Mouse (Mus musculus) megakaryocyte, adult 5-6 weeks (primary cell): ENCODE results near the gene Prpsap2. TPM values are rescaled to one million over a fixed set of nuclear protein-coding genes. Genes with fewer than 3 reads are reported as not detected.

Experiments
- total RNA-seq, 2 experiments: library from RNA; stranded (forward) in 1 of 2; stranded (reverse) in 1 of 2; fragments of 153-499, 151-499 nt in 1 of 2; fragments of 221-1000, 200-1000 nt in 1 of 2; gene quantifications; 2 replicates each; pipeline versions ENCODE4 v1.2.3 to v1.2.4; 2015 to 2017

Prpsap2 gene
- total RNA-seq, 2 experiments from 2014 or later: 30.4 to 40.9 TPM

Other genes with a start within 250 kb of the Prpsap2 start
- 0.04 and 0.07 TPM in 2 replicates for gene Epn2, start 182.4 kb downstream of the Prpsap2 start, total RNA-seq (2015)
- gene Epn2, start 182.4 kb downstream of the Prpsap2 start, total RNA-seq (2017): 3.3 TPM in 1 of 2 replicates, not detected in the other
- 0.85 and 2.4 TPM in 2 replicates for gene Grap, start 108.8 kb downstream of the Prpsap2 start, total RNA-seq (2015)
- gene Grap, start 108.8 kb downstream of the Prpsap2 start, total RNA-seq (2017): 3.5 and 4.3 TPM in 2 replicates
- gene Fam83g, start 78.0 kb downstream of the Prpsap2 start, total RNA-seq (2015): not detected in 2 replicates
- not detected in 2 replicates for gene Fam83g, start 78.0 kb downstream of the Prpsap2 start, total RNA-seq (2017)
- not detected in 2 replicates for gene Slc5a10, start 41.3 kb downstream of the Prpsap2 start, total RNA-seq (2015)
- not detected in 2 replicates for gene Slc5a10, start 41.3 kb downstream of the Prpsap2 start, total RNA-seq (2017)
- 17.5 and 22.7 TPM in 2 replicates for gene Ulk2, start 93.0 kb upstream of the Prpsap2 start, total RNA-seq (2015)
- gene Ulk2, start 93.0 kb upstream of the Prpsap2 start, total RNA-seq (2017): 16.5 and 19.8 TPM in 2 replicates
- gene Akap10, start 168.2 kb upstream of the Prpsap2 start, total RNA-seq (2015): 37.5 and 42.9 TPM in 2 replicates
- 45.5 and 47.9 TPM in 2 replicates for gene Akap10, start 168.2 kb upstream of the Prpsap2 start, total RNA-seq (2017)
- 22.5 and 23.9 TPM in 2 replicates for gene Specc1, start 194.7 kb upstream of the Prpsap2 start, total RNA-seq (2015)
- gene Specc1, start 194.7 kb upstream of the Prpsap2 start, total RNA-seq (2017): 44.6 and 54.5 TPM in 2 replicates